Mouse (Mus musculus) B cell, adult 62 days (primary cell): ENCODE data around the gene Slc10a4. TPM values are rescaled to one million over a fixed set of nuclear protein-coding genes. Genes with fewer than 3 reads are reported as not detected.

Source experiments
- total RNA-seq: library from RNA; stranded (reverse); gene quantifications from 4 replicates; pipeline ENCODE4 v1.2.4, GENCODE M21; 2023

Slc10a4 gene
- total RNA-seq, result not detected in 4 replicates

DNA sequence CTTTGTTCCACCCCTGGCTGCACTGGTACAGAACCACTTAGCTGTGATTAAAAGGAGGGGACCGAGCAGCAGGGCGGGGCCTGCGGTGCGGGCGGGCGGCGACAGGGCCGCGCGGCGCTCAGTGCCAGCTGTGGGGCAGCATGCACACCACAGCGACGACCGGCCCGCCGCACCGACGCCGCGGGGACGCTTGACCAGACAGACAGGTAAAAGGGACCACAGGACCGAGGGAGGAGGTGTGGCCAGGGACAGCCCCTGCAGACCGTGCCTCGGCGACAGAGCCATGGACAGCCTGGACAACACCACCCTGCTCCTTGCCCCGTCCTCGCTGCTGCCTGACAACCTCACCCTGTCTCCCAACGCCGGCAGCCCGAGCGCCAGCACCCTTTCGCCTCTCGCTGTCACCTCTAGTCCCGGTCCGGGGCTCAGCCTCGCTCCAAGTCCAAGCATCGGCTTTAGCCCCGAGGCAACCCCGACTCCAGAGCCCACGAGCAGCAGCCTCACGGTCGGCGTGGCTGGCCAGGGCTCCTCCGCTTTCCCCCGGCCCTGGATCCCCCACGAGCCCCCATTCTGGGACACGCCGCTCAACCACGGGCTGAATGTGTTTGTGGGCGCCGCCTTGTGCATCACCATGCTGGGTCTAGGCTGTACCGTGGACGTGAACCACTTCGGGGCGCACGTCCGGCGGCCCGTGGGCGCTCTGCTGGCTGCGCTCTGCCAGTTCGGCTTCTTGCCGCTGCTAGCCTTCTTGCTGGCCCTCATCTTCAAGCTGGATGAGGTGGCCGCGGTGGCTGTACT lies at the start of gene Slc10a4:
Gene Slc10a4 (plus strand): TSS at position 100 of the 798 bp plus-strand sequence.

GRCm38 (mm10) chr5:72974602-72975001 lies 32.1 kb upstream of the Slc10a4 start, which contains the start of gene Gm10135:
Gm10135 (minus strand) TSS chr5:72974702.

Other genes starting within 250 kb of the Slc10a4 start
- gene Tec, start 138.4 kb upstream of the Slc10a4 start, total RNA-seq, result 114 to 129 TPM (median 123 TPM) in 4 replicates
- gene Slain2, start 92.6 kb upstream of the Slc10a4 start, total RNA-seq, result 58.8 to 73.2 TPM (median 68.2 TPM) in 4 replicates
- gene Gm10135, start 32.2 kb upstream of the Slc10a4 start, total RNA-seq, result not detected in 4 replicates
- 186 to 210 TPM (median 193 TPM) in 4 replicates for gene Fryl, start 249.7 kb downstream of the Slc10a4 start, total RNA-seq